Mouse (Mus musculus): ENCODE results near the gene Epha8. TPM values are rescaled to one million over a fixed set of nuclear protein-coding genes. Genes with fewer than 3 reads are reported as not detected.

Gene Epha8
- total RNA-seq (2014; rRNA removed) (52.9 and 59.3 TPM in 2 replicates), polyA plus RNA-seq (2015; fragmentation: Nextera tagmentation; extraction: Ambion mirVana) (13.3 and 14.2 TPM in 2 replicates)

- no peaks in the 10 kb centered on the region for H3K36me3 ChIP-seq (ENCODE audit: insufficient read depth, low read length)
- DNase-seq (ENCODE audit: low spot score) (peak; percentile 75), ATAC-seq (peak; percentile 73)
- peak within 1 kb of the TSS; percentile 88 for H3K4me2 ChIP-seq (ENCODE audit: low read depth, low read length)
- H3K9me3 ChIP-seq (ENCODE audit: low read length): no peaks in the 10 kb centered on the region
- peaks cover 17% of the 10 kb centered on the region for H3K27me3 ChIP-seq (ENCODE audit: insufficient read depth, low read length)
- TF ChIP-seq CTCF (IDR thresholded peaks at IDR 0.05; ENCODE audit: low read depth): no peak
- 6% methylated on average over 51 of the region's 75 CpGs for WGBS
- H3K27ac ChIP-seq: 0 out of 2 replicates have a peak within 1 kb of the TSS, but pooled peaks have one; percentile 38
- peak within 1 kb of the TSS; percentile 58 for H3K4me3 ChIP-seq (ENCODE audit: low read length)
- peak within 1 kb of the TSS; percentile 64 for H3K9ac ChIP-seq (replicated peaks; ENCODE audit: low read length)
- H3K4me1 ChIP-seq (ENCODE audit: insufficient read depth, low read length): peaks cover 17% of the 10 kb centered on the region
These were observed at the start of gene Epha8 for GRCm38 (mm10) chr4:136956751-136957446. TSS of gene Epha8 (minus strand) at chr4:136956816.

- no peaks in the 10 kb centered on the region for H3K36me3 ChIP-seq (ENCODE audit: insufficient read depth, low read length)
- no peak for TF ChIP-seq CTCF (IDR thresholded peaks at IDR 0.05; ENCODE audit: low read depth)
- H3K9ac ChIP-seq (replicated peaks; ENCODE audit: low read length): no peak overlapping the region
- no peaks in the 10 kb centered on the region for H3K27me3 ChIP-seq (ENCODE audit: insufficient read depth, low read length)
- WGBS: 58% methylated on average over 3 of the region's 3 CpGs
- peak overlapping the region; percentile 45 for H3K27ac ChIP-seq
- H3K9me3 ChIP-seq (ENCODE audit: low read length): no peaks in the 10 kb centered on the region
- no peak overlapping the region for H3K4me3 ChIP-seq (ENCODE audit: low read length)
- H3K4me1 ChIP-seq (ENCODE audit: insufficient read depth, low read length): peaks cover 12% of the 10 kb centered on the region; the same call in 1 of the 2 replicates
- ATAC-seq: no peak
- peak; percentile 74 for DNase-seq (ENCODE audit: low spot score)
- H3K4me2 ChIP-seq (ENCODE audit: low read depth, low read length): no peak overlapping the region
These were observed 45.2 kb upstream of the Epha8 start for GRCm38 (mm10) chr4:137001825-137002224.

- Histone ChIP-seq H3K4me1 (ENCODE audit: insufficient read depth, low read length) (peaks cover 12% of the 10 kb centered on the region; the same call in 1 of the 2 replicates), H3K4me2 (ENCODE audit: low read depth, low read length) (no peak overlapping the region), H3K27me3 (ENCODE audit: insufficient read depth, low read length) (no peaks in the 10 kb centered on the region), H3K36me3 (ENCODE audit: insufficient read depth, low read length) (no peaks in the 10 kb centered on the region), H3K4me3 (ENCODE audit: low read length) (no peak overlapping the region), H3K27ac (peak overlapping the region; percentile 45; the same call in 1 of the 2 replicates), H3K9ac (replicated peaks; ENCODE audit: low read length) (no peak overlapping the region), H3K9me3 (ENCODE audit: low read length) (no peaks in the 10 kb centered on the region)
- WGBS: 51% methylated on average over 7 of the region's 7 CpGs
- peak; percentile 16; the same call in 1 of the 2 replicates for TF ChIP-seq CTCF (IDR thresholded peaks at IDR 0.05; ENCODE audit: low read depth)
- DNase-seq (ENCODE audit: low spot score) (peak; percentile 51), ATAC-seq (no peak)
These were observed 44.4 kb upstream of the Epha8 start for GRCm38 (mm10) chr4:137001020-137001419.

- ATAC-seq: no peak
- H3K9ac ChIP-seq (replicated peaks; ENCODE audit: low read length): no peak overlapping the region
- H3K9me3 ChIP-seq (ENCODE audit: low read length): no peaks in the 10 kb centered on the region
- 0 out of 2 replicates have a peak, but pooled peaks cover 5% of the 10 kb centered on the region for H3K36me3 ChIP-seq (ENCODE audit: insufficient read depth, low read length)
- no peak overlapping the region for H3K4me2 ChIP-seq (ENCODE audit: low read depth, low read length)
- no peak for DNase-seq (ENCODE audit: low spot score)
- no peak for TF ChIP-seq CTCF (IDR thresholded peaks at IDR 0.05; ENCODE audit: low read depth)
- 72% methylated on average over 7 of the region's 7 CpGs for WGBS
- no peak overlapping the region for H3K4me3 ChIP-seq (ENCODE audit: low read length)
- H3K4me1 ChIP-seq (ENCODE audit: insufficient read depth, low read length): peaks cover 20% of the 10 kb centered on the region
- peak overlapping the region; percentile 32; the same call in 1 of the 2 replicates for H3K27ac ChIP-seq
- no peaks in the 10 kb centered on the region for H3K27me3 ChIP-seq (ENCODE audit: insufficient read depth, low read length)
These were observed 41.8 kb upstream of the Epha8 start for GRCm38 (mm10) chr4:136998371-136998770.

- Histone ChIP-seq H3K4me1 (ENCODE audit: insufficient read depth, low read length) (peaks cover 20% of the 10 kb centered on the region), H3K27ac (peak overlapping the region; percentile 32; the same call in 1 of the 2 replicates), H3K4me2 (ENCODE audit: low read depth, low read length) (no peak overlapping the region), H3K9ac (replicated peaks; ENCODE audit: low read length) (no peak overlapping the region), H3K27me3 (ENCODE audit: insufficient read depth, low read length) (no peaks in the 10 kb centered on the region), H3K9me3 (ENCODE audit: low read length) (no peaks in the 10 kb centered on the region), H3K36me3 (ENCODE audit: insufficient read depth, low read length) (0 out of 2 replicates have a peak, but pooled peaks cover 5% of the 10 kb centered on the region), H3K4me3 (ENCODE audit: low read length) (no peak overlapping the region)
- ATAC-seq (peak; percentile 47), DNase-seq (ENCODE audit: low spot score) (no peak)
- WGBS: 64% methylated on average over 12 of the region's 12 CpGs
- no peak for TF ChIP-seq CTCF (IDR thresholded peaks at IDR 0.05; ENCODE audit: low read depth)
These were observed 41.2 kb upstream of the Epha8 start for GRCm38 (mm10) chr4:136997723-136998345.

GRCm38 (mm10) chr4:136996933-136997332, 40.3 kb upstream of the Epha8 start:
- peak overlapping the region; percentile 32 for H3K27ac ChIP-seq
- ATAC-seq: no peak
- TF ChIP-seq CTCF (IDR thresholded peaks at IDR 0.05; ENCODE audit: low read depth): no peak
- H3K4me3 ChIP-seq (ENCODE audit: low read length): no peak overlapping the region
- no peaks in the 10 kb centered on the region for H3K9me3 ChIP-seq (ENCODE audit: low read length)
- WGBS: 50% methylated on average over 7 of the region's 7 CpGs
- H3K4me2 ChIP-seq (ENCODE audit: low read depth, low read length): no peak overlapping the region
- H3K27me3 ChIP-seq (ENCODE audit: insufficient read depth, low read length): no peaks in the 10 kb centered on the region
- DNase-seq (ENCODE audit: low spot score): peak; percentile 13
- peaks cover 20% of the 10 kb centered on the region for H3K4me1 ChIP-seq (ENCODE audit: insufficient read depth, low read length)
- 0 out of 2 replicates have a peak, but pooled peaks cover 5% of the 10 kb centered on the region for H3K36me3 ChIP-seq (ENCODE audit: insufficient read depth, low read length)
- H3K9ac ChIP-seq (replicated peaks; ENCODE audit: low read length): no peak overlapping the region
